8 mouse cellular contexts compared by ENCODE assay signal in genomic region chr16:32608712-32609400, GRCm38 (mm10). TPM values are rescaled to one million over a fixed set of nuclear protein-coding genes. Genes with fewer than 3 reads are reported as not detected.
A peak's percentile ranks its signal among the peaks of the same experiment; 100 is the strongest.
DNase-seq lines count a peak whose midpoint lies in the region; ATAC-seq lines count a peak whose summit lies in the region.

Tfrc (plus strand) TSS chr16:32608920.

- H3K4me2 ChIP-seq in hindbrain, embryonic 12.5 days (replicated peaks), result peak within 1 kb of the TSS; percentile 73

- H3K36me3 ChIP-seq in hindbrain, embryonic 12.5 days, result no peaks in the 10 kb centered on the region

- DNase-seq in NIH3T3 (ENCODE audit: low read depth), result peak; percentile 98
- peak; percentile 99 for DNase-seq in cerebellum, postnatal 10 days
- peak; percentile 95 for DNase-seq in frontal cortex, postnatal 10 days (ENCODE audit: low spot score in 2 of 2)
- DNase-seq in layer of hippocampus, postnatal 14 days (ENCODE audit: low spot score in 2 of 2), result peak; percentile 91 to 96
- peak; percentile 95 for DNase-seq in lung, postnatal 14 days
- DNase-seq in retina, adult 2 months (ENCODE audit: low read depth, low spot score), result peak; percentile 96
- peak; percentile 97 to 99 for DNase-seq in thymus, postnatal 36 days

- peak within 1 kb of the TSS; percentile 78 for H3K4me3 ChIP-seq in hindbrain, embryonic 12.5 days

- peak within 1 kb of the TSS; percentile 93 for H3K27ac ChIP-seq in hindbrain, embryonic 12.5 days

- peak; percentile 98 for ATAC-seq in hindbrain, embryonic 12.5 days (ENCODE audit: low FRiP score)

- WGBS in hindbrain, embryonic 12.5 days, result under 1% methylated on average over 73 of the region's 73 CpGs

- no peaks in the 10 kb centered on the region for H3K9me3 ChIP-seq in hindbrain, embryonic 12.5 days (replicated peaks)

- no peaks in the 10 kb centered on the region for H3K27me3 ChIP-seq in hindbrain, embryonic 12.5 days

- peak within 1 kb of the TSS; percentile 87 for H3K9ac ChIP-seq in hindbrain, embryonic 12.5 days

- peaks cover 14% of the 10 kb centered on the region for H3K4me1 ChIP-seq in hindbrain, embryonic 12.5 days

RNA-seq across cellular contexts. Expression of gene Tfrc, which starts in this region (rescaled TPM):
- polyA plus RNA-seq in hindbrain, embryonic 12.5 days (2016; fragmentation: Nextera tagmentation; extraction: Ambion mirVana), result 44.4 and 55.4 TPM in 2 replicates
- 100 to 1,000 TPM in 1 of 2 experiments, 10 to 100 TPM in 1; 83.5 to 111 TPM for total RNA-seq in layer of hippocampus, postnatal 14 days (2021)

Comparison
In these comparisons a context has a peak if more than half of its experiments do, and no peak if none do; other contexts are left out.
1. Peak in every context shown above with its lines: DNase-seq, ATAC-seq, H3K4me3 ChIP-seq and H3K27ac ChIP-seq.